Mouse (Mus musculus) colon, adult 2 months (tissue): Measurements from ENCODE around the gene Tmem240. TPM values are rescaled to one million over a fixed set of nuclear protein-coding genes. Genes with fewer than 3 reads are reported as not detected.

Experiments used
- polyA plus RNA-seq: library from polyadenylated mRNA; depleted of rRNA; stranded (reverse); fragments of >200 nt; gene quantifications from 2 replicates; pipeline ENCODE4 v1.2.3, GENCODE M21; 2012; rRNA removed

The Tmem240 gene
- polyA plus RNA-seq, result 1.1 and 1.6 TPM in 2 replicates

DNA sequence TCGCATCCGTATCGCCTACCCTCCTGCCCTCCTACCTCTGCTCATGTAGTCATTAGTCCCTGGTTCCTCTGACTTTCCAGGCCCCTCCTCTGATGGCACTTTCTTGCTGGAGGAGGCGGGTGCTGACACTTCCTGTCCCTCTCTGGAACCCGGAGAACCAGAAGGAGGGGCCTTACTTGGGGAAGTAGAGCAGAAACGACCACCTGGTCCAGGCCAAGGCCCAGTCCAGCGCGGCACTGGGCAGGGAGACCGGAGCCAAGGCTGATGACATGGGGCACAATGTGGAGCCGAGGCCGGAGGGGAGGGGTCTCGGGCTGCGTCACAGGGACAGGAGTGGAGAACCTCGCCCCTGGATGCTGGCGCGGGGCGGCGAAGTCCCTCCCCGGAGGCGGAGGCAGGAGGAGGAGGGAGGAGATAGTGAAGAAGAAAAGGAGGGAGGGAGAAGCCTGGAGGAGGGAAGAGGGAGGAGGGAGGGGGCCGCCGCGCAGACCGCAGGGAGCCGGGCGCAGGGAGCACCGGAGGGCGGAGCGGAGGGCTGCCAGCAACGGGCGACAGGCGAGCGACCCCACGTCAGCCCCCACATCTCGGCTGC is at the start of gene Tmem240:
Tmem240 (plus strand) TSS at position 451 of the 592 bp plus-strand sequence.

DNA sequence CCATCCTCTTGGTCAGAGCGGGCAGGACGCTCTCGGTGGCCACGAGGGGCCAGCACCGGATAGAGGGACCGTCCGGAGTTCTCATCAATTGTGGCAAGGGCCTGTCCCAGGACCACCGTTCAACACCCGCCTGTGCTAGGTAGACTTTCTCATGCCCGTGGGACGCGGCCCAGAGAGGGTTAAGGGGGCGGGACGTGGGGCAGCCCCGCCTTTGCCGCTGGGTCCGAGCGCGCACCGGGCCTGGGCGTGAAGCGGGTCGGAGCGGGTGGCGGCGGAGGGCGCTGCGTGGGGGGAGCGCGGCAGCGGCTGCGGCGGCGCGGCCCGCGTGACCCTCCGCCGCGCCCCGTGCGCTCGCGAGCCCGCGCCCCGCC is 40.5 kb upstream of the Tmem240 start, which contains the start of gene Fndc10:
Fndc10 (plus strand) TSS at position 232 of the 371 bp plus-strand sequence.

DNA sequence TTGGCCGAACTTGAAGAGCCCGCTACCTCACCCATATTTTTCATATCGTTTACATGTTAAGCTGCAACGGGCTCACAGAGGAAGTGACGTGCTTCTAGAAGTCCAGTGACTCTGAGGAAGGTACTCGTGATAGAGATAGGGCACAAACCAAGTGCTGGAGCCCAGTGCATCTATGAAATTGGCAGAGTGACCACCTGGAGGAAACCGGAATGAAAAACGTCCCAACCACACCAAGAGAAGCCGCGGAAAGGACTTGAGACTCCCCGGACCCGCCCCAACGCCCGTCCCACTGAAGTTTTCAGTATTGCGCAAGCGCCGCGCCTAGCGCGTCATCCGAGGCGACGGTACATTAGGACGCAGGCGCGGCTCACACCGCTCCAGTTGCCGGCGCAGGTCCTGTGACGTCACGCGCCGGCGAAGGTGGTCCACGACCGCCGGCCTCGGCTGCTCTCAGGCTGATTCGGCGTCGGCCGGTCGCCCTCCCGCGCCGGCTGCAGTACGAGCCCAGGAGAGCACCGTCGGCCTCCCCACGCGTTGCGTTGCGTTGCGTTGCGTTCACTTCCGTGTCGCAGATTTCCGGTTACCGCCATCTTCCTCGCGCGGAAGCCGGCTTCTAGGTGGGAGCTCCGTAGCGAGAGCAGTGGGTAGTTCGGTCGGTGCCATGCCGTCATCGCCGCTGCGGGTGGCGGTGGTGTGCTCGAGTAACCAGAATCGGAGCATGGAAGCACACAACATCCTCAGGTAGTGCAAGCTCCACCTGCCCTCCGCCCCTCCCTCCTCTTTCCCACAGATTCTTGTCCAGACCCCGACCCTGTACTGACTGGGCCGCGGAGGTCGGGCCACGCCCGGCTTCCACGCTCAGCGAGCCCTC is 29.6 kb upstream of the Tmem240 start, which contains the start of gene Ssu72:
Ssu72 (plus strand) TSS at position 80 of the 871 bp plus-strand sequence.

DNA sequence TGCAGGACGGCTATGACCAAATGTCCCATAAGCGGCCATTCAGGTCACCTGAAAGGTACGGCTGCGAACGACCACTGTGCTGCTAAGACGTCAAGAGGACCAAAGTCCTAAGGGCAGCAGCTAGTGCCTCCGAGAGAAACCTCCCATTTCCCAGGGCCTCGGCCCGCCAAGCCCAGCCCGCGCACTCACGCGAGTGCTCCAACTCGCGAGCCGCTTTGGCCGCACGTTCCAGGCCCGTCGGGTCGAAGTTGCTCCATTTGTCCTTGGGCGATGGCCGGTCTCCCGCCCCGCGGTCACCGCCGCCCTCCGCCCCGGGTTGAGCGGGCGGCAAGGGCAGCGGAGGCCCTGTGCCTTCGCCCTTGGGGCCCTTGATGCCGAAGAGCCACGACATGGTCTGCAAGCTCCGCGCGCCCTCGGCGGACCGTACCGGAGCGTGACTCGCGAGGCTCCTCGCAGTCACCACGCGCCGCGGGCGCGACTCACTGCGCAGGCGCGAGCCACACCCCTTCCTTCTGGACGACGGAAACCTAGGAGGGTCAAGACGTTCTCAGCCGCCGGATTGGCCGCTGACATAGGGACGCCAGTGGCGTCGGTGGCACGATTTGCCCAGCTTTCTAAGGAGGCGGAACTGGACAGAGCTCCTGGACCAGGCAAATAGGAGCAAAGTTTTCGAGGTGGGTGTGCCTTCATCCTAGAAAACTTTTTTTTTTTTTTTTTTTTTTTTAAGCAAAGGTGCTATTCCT is 26.2 kb downstream of the Tmem240 start, which contains the start of gene Atad3a:
Atad3a (minus strand) TSS at position 481 of the 743 bp plus-strand sequence.

DNA sequence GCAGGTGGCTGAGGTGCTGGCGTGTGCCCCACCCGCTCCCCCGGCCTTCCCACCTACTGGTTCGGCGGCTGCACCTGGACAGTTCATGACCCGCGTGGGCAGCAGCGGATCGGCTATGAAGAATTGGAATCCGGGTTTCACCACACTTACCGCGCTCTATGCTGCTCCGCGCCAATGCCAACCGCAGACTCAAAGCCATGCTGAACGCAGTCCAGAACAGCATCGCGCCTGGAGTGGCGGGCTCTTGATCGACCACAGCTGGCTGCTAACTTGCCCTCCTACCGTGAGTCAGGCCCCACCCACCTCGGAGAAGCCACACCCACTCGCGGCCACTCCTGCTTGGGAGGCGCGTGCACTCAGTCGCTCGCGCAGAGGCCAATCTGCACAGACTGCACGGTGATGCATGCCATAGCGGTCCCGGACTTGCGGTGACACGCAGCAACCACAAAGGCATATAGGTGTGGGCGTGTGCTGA is 39.7 kb downstream of the Tmem240 start, which contains the start of gene Vwa1:
Vwa1 (minus strand) TSS at position 419 of the 475 bp plus-strand sequence.

DNA sequence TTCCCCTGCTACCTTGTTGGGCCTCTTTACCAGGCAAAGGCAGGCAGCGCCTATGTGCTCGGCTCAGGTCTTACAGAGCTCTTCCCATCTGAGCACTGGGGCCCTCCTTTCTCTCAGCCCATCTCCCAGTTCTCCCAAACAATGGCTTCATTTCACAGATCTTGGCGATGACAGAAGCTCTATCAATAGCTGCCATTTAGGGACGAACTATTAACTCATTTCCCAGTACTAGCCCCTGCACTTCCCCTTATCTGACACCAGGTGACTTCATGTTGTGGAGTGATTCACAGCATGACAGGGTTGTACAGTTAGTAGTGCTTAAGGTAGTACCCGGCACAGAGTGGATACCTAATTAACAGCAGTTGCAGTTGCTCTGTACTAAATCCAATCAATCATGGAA is 51.2 kb downstream of the Tmem240 start, which contains the start of gene Tmem88b:
Tmem88b (minus strand) TSS at position 56 of the 400 bp plus-strand sequence.

DNA sequence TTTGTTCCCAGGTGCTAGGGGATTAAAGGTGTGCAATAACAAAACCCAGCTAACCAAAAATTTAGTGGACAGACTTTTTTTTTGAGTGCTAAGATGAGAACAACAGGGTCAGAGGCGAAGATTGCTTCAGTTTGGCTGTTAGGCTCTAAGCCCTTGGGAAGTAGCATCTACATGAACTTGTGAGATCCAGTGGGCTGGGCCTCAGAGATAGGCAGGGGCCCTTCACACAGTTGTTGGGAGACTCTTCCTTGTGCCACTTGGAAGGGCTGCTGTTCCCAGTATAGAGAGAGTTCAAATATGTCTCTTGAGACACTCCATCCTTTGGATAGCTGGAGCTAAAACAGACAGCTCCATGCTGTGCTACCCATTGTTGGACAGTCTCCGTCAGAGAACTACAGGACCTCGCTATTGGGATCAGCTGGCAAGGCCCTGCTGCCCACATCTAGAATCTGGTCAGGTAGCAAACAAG is 55.5 kb downstream of the Tmem240 start, which contains the start of gene Ankrd65:
Ankrd65 (plus strand) TSS at position 419 of the 469 bp plus-strand sequence.

Other genes starting within 250 kb of the Tmem240 start
- gene Gnb1, start 243.4 kb upstream of the Tmem240 start, polyA plus RNA-seq, result 543 and 624 TPM in 2 replicates
- gene Nadk, start 172.4 kb upstream of the Tmem240 start, polyA plus RNA-seq, result 145 and 155 TPM in 2 replicates
- 4.9 and 7.6 TPM in 2 replicates for gene Slc35e2, start 133.4 kb upstream of the Tmem240 start, polyA plus RNA-seq
- gene Cdk11b, start 109.9 kb upstream of the Tmem240 start, polyA plus RNA-seq, result 17.2 and 18.7 TPM in 2 replicates
- not detected in 2 replicates for gene Gm10563, start 89.4 kb upstream of the Tmem240 start, polyA plus RNA-seq
- 43.5 and 50.1 TPM in 2 replicates for gene Mmp23, start 81.4 kb upstream of the Tmem240 start, polyA plus RNA-seq
- gene Mib2, start 65.6 kb upstream of the Tmem240 start, polyA plus RNA-seq, result 76.0 and 94.4 TPM in 2 replicates
- 12.5 and 15.8 TPM in 2 replicates for gene Fndc10, start 40.5 kb upstream of the Tmem240 start, polyA plus RNA-seq
- gene Ssu72, start 30.0 kb upstream of the Tmem240 start, polyA plus RNA-seq, result 161 and 190 TPM in 2 replicates
- 91.7 and 122 TPM in 2 replicates for gene Atad3a, start 26.3 kb downstream of the Tmem240 start, polyA plus RNA-seq
- 17.4 and 17.5 TPM in 2 replicates for gene Vwa1, start 39.9 kb downstream of the Tmem240 start, polyA plus RNA-seq
- gene Tmem88b, start 51.1 kb downstream of the Tmem240 start, polyA plus RNA-seq, result 0.35 and 0.52 TPM in 2 replicates
- not detected in 2 replicates for gene Ankrd65, start 55.6 kb downstream of the Tmem240 start, polyA plus RNA-seq
- gene Mrpl20, start 68.1 kb downstream of the Tmem240 start, polyA plus RNA-seq, result 46.5 and 51.8 TPM in 2 replicates
- 67.5 and 73.1 TPM in 2 replicates for gene Ccnl2, start 77.7 kb downstream of the Tmem240 start, polyA plus RNA-seq
- gene Aurkaip1, start 96.5 kb downstream of the Tmem240 start, polyA plus RNA-seq, result 156 and 218 TPM in 2 replicates
- 198 and 240 TPM in 2 replicates for gene Mxra8, start 104.9 kb downstream of the Tmem240 start, polyA plus RNA-seq
- 158 and 173 TPM in 2 replicates for gene Dvl1, start 112.6 kb downstream of the Tmem240 start, polyA plus RNA-seq
- 2.1 and 2.5 TPM in 2 replicates for gene Tas1r3, start 128.6 kb downstream of the Tmem240 start, polyA plus RNA-seq
- gene Cptp, start 134.6 kb downstream of the Tmem240 start, polyA plus RNA-seq, result 42.9 and 61.8 TPM in 2 replicates
- gene Ints11, start 134.7 kb downstream of the Tmem240 start, polyA plus RNA-seq, result 31.6 and 35.5 TPM in 2 replicates
- gene Pusl1, start 157.0 kb downstream of the Tmem240 start, polyA plus RNA-seq, result 67.3 and 77.5 TPM in 2 replicates
- gene Acap3, start 157.0 kb downstream of the Tmem240 start, polyA plus RNA-seq, result 33.5 and 33.9 TPM in 2 replicates
- gene Ube2j2, start 209.0 kb downstream of the Tmem240 start, polyA plus RNA-seq, result 117 and 241 TPM in 2 replicates
- 17.3 and 30.6 TPM in 2 replicates for gene C1qtnf12, start 227.5 kb downstream of the Tmem240 start, polyA plus RNA-seq